Mouse (Mus musculus) MEL (cell line): Measurements from ENCODE around the gene Ecel1.

Experiments
- CHD1 ChIP-seq: IDR thresholded peaks from 2 replicates; pipeline ENCODE4 v1.6.1; 2012; ENCODE audit warnings: low read depth, mild to moderate bottlenecking, inconsistent platforms, low read length, improper control_type of control experiment
- CTCF ChIP-seq, 3 experiments: IDR thresholded peaks in 2 of 3; conservative IDR thresholded peaks in 1 of 3; 2 replicates each; pipeline ENCODE4 v1.5.1; 2011 to 2012; ENCODE audit warnings: low read length in 3 of 3, low read depth in 2 of 3, mild to moderate bottlenecking in 2 of 3, improper control_type of control experiment in 1 of 3, inconsistent platforms in 1 of 3, mixed read lengths in 1 of 3, moderate library complexity in 1 of 3; ENCODE audit not compliant: control insufficient read depth in 1 of 3, insufficient read depth in 1 of 3, poor library complexity in 1 of 3, severe bottlenecking in 1 of 3
- ELF1 ChIP-seq: IDR thresholded peaks from 2 replicates; pipeline ENCODE4 v1.6.1; 2014; ENCODE audit warnings: low read depth, mild to moderate bottlenecking, inconsistent platforms, low read length, improper control_type of control experiment, moderate library complexity
- EP300 ChIP-seq, 2 experiments: IDR thresholded peaks; 2 replicates each; pipeline ENCODE4 v1.6.1; 2011; ENCODE audit warnings: improper control_type of control experiment in 2 of 2, low read length in 2 of 2, low read depth in 1 of 2, mild to moderate bottlenecking in 1 of 2
- GABPA ChIP-seq: IDR thresholded peaks from 2 replicates; pipeline ENCODE4 v1.6.1; 2012; ENCODE audit warnings: low read depth, mild to moderate bottlenecking, inconsistent platforms, low read length, improper control_type of control experiment, moderate library complexity
- GATA1 ChIP-seq: IDR thresholded peaks from 2 replicates; pipeline ENCODE4 v1.6.1; 2011; ENCODE audit warnings: low read depth, low read length, improper control_type of control experiment
- HCFC1 ChIP-seq: IDR thresholded peaks from 2 replicates; pipeline ENCODE4 v1.6.1; 2012; ENCODE audit warnings: low read depth, mild to moderate bottlenecking, inconsistent platforms, low read length, improper control_type of control experiment, moderate library complexity
- MAZ ChIP-seq: IDR thresholded peaks from 2 replicates; pipeline ENCODE4 v1.6.1; 2012; ENCODE audit warnings: low read depth, mild to moderate bottlenecking, inconsistent platforms, low read length, improper control_type of control experiment
- POLR2A ChIP-seq, 2 experiments: IDR thresholded peaks; 2 replicates each; pipeline ENCODE4 v1.6.1; 2011 to 2012; ENCODE audit warnings: low read length in 2 of 2, mild to moderate bottlenecking in 2 of 2, control low read depth in 1 of 2, improper control_type of control experiment in 1 of 2, low read depth in 1 of 2, moderate library complexity in 1 of 2; ENCODE audit not compliant: control insufficient read depth in 1 of 2, insufficient read depth in 1 of 2, poor library complexity in 1 of 2
- SIN3A ChIP-seq: IDR thresholded peaks from 2 replicates; pipeline ENCODE4 v1.6.1; 2012; ENCODE audit warnings: low read length, improper control_type of control experiment, inconsistent platforms
- ZC3H11A ChIP-seq: IDR thresholded peaks from 2 replicates; pipeline ENCODE4 v1.6.1; 2012; ENCODE audit warnings: low read depth, mild to moderate bottlenecking, inconsistent platforms, low read length, improper control_type of control experiment
- ZNF384 ChIP-seq: IDR thresholded peaks from 2 replicates; pipeline ENCODE4 v1.6.1; 2012; ENCODE audit warnings: low read depth, mild to moderate bottlenecking, inconsistent platforms, low read length, improper control_type of control experiment

- no peak for TF ChIP-seq POLR2A (IDR thresholded peaks at IDR 0.05; ENCODE audit: control insufficient read depth in 1 of 2, insufficient read depth in 1 of 2, low read depth in 1 of 2, low read length in 2 of 2, poor library complexity in 1 of 2)
- TF ChIP-seq GATA1, result no peak
- peak; percentile 36 to 50 (median 46) for TF ChIP-seq CTCF (IDR thresholded peaks at IDR 0.05 in 2 of 3, conservative IDR thresholded peaks at IDR 0.05 in 1 of 3; ENCODE audit: control insufficient read depth in 1 of 3, insufficient read depth in 1 of 3, low read depth in 2 of 3, low read length in 3 of 3, poor library complexity in 1 of 3, severe bottlenecking in 1 of 3)
- peak; percentile 62; the same call in 1 of the 2 replicates for TF ChIP-seq MAZ
- peak; percentile 68; the same call in 1 of the 2 replicates for TF ChIP-seq ELF1
- TF ChIP-seq ZNF384, result no peak
- TF ChIP-seq HCFC1, result no peak
- no peak for TF ChIP-seq EP300 (IDR thresholded peaks at IDR 0.05; ENCODE audit: low read depth in 1 of 2, low read length in 2 of 2)
- no peak for TF ChIP-seq CHD1
- TF ChIP-seq SIN3A, result no peak
- no peak for TF ChIP-seq ZC3H11A
- no peak for TF ChIP-seq GABPA
Observed at GRCm38 (mm10) chr1:87175852-87176292, 19.6 kb upstream of the Ecel1 start.
